Mouse (Mus musculus): ENCODE results near the gene Ms4a15.
A peak's percentile ranks its signal among the peaks of the same experiment; 100 is the strongest.

The Ms4a15 gene

GRCm38 (mm10) chr19:10959978-10960346 is 33.1 kb downstream of the Ms4a15 start:
- no peak for DNase-seq (ENCODE audit: low read depth)

- peak; percentile 77 for DNase-seq (ENCODE audit: low read depth)
Measured at GRCm38 (mm10) chr19:10959085-10959977, 33.7 kb downstream of the Ms4a15 start.

GRCm38 (mm10) chr19:10952021-10952939 is 40.8 kb downstream of the Ms4a15 start:
- no peak for DNase-seq (ENCODE audit: low read depth)

GRCm38 (mm10) chr19:10949558-10949957 is 43.5 kb downstream of the Ms4a15 start:
- no peak for DNase-seq (ENCODE audit: low read depth)

GRCm38 (mm10) chr19:10949112-10949511 is 43.9 kb downstream of the Ms4a15 start, which contains the start of gene Ccdc86:
Ccdc86 (minus strand) TSS chr19:10949266.
- peak; percentile 99 for DNase-seq (ENCODE audit: low read depth)

- peak; percentile 8 for DNase-seq (ENCODE audit: low read depth)
Measured at GRCm38 (mm10) chr19:10948416-10948815, 44.6 kb downstream of the Ms4a15 start.

- peak; percentile 24 for DNase-seq (ENCODE audit: low read depth)
Measured at GRCm38 (mm10) chr19:10947219-10947618, 45.8 kb downstream of the Ms4a15 start.

- DNase-seq (ENCODE audit: low read depth) = no peak
Measured at GRCm38 (mm10) chr19:10946506-10946905, 46.5 kb downstream of the Ms4a15 start.

- peak; percentile 19 for DNase-seq (ENCODE audit: low read depth)
Measured at GRCm38 (mm10) chr19:10943955-10944354, 49.1 kb downstream of the Ms4a15 start.

- no peak for DNase-seq (ENCODE audit: low read depth)
Measured at GRCm38 (mm10) chr19:10940801-10941457, 52.1 kb downstream of the Ms4a15 start.

- DNase-seq (ENCODE audit: low read depth) = no peak
Measured at GRCm38 (mm10) chr19:10940097-10940800, 52.8 kb downstream of the Ms4a15 start.

- DNase-seq (ENCODE audit: low read depth) = no peak
Measured at GRCm38 (mm10) chr19:10938771-10939170, 54.3 kb downstream of the Ms4a15 start.

- DNase-seq (ENCODE audit: low read depth) = no peak
Measured at GRCm38 (mm10) chr19:10937110-10937563, 55.9 kb downstream of the Ms4a15 start, which contains the start of gene Ptgdr2. Ptgdr2 (plus strand) TSS chr19:10937160.

- peak; percentile 9 for DNase-seq (ENCODE audit: low read depth)
Measured at GRCm38 (mm10) chr19:10936077-10936476, 57.0 kb downstream of the Ms4a15 start.

- no peak for DNase-seq (ENCODE audit: low read depth)
Measured at GRCm38 (mm10) chr19:10935029-10935428, 58.0 kb downstream of the Ms4a15 start.

- DNase-seq (ENCODE audit: low read depth) = no peak
Measured at GRCm38 (mm10) chr19:10930641-10931040, 62.4 kb downstream of the Ms4a15 start.

All from 416B (cell line).